Mouse (Mus musculus) stomach, embryonic 14.5 days (tissue): ENCODE results near the gene Sept9. TPM values are rescaled to one million over a fixed set of nuclear protein-coding genes. Genes with fewer than 3 reads are reported as not detected.

Experiments
- ATAC-seq: fragments of 200-750 bp; cut with Nextera tagmentation; 2 replicates; pipeline ENCODE4 v1.8.0; 2017; ENCODE audit warnings: low read depth, moderate TSS enrichment; ENCODE audit not compliant: insufficient number of reproducible peaks, insufficient read depth, low FRiP score
- H3K27ac ChIP-seq: fragments of 300-500 bp; sonication (generic); 2 replicates; pipeline ENCODE4 v1.5.1; 2014; ENCODE audit warnings: mild to moderate bottlenecking, low read length, moderate library complexity, mixed read lengths
- H3K27me3 ChIP-seq: fragments of 300-500 bp; sonication (generic); 2 replicates; pipeline ENCODE4 v1.6.1; 2014; ENCODE audit warnings: low read length, control low read depth, mixed read lengths; ENCODE audit not compliant: control insufficient read depth, insufficient read depth
- H3K36me3 ChIP-seq: fragments of 300-500 bp; sonication (generic); 2 replicates; pipeline ENCODE4 v1.6.1; 2014; ENCODE audit warnings: mild to moderate bottlenecking, control low read depth, low read length, moderate library complexity, mixed read lengths; ENCODE audit not compliant: control insufficient read depth, insufficient read depth
- H3K4me1 ChIP-seq: fragments of 300-500 bp; sonication (generic); 2 replicates; pipeline ENCODE4 v1.6.1; 2014; ENCODE audit warnings: low read length, control low read depth, mixed read lengths; ENCODE audit not compliant: control insufficient read depth, insufficient read depth
- H3K4me2 ChIP-seq: fragments of 300-500 bp; sonication (generic); replicated peaks from 2 replicates; pipeline ENCODE4 v1.6.1; 2014; ENCODE audit warnings: low read depth, low read length, control low read depth
- H3K4me3 ChIP-seq: fragments of 300-500 bp; sonication (generic); 2 replicates; pipeline ENCODE4 v1.5.1; 2014; ENCODE audit warnings: low read depth, low read length, control low read depth
- H3K9ac ChIP-seq: fragments of 300-500 bp; sonication (generic); replicated peaks from 2 replicates; pipeline ENCODE4 v1.6.1; 2014; ENCODE audit warnings: low read depth, mild to moderate bottlenecking, control low read depth, low read length, moderate library complexity, mixed read lengths
- H3K9me3 ChIP-seq: fragments of 300-500 bp; sonication (generic); 2 replicates; pipeline ENCODE4 v1.6.1; 2016; ENCODE audit warnings: low read depth, low read length, control low read depth; ENCODE audit not compliant: control insufficient read depth
- WGBS: fragments of 180-500 bp; shearing (Covaris S2); extraction: QIAGEN DNeasy Blood & Tissue Kit; methylation state at CpG from one replicate; pipeline ENCODE4 v1.1.7; 2014; 5-methylcytosine and 5-hydroxymethylcytosine counted together
- polyA plus RNA-seq: library from polyadenylated mRNA; unstranded; fragments of >200 nt; fragmentation: Nextera tagmentation; extraction: Ambion mirVana; gene quantifications from 2 replicates; pipeline ENCODE4 v1.2.1, GENCODE M21; 2014

Gene Sept9
- polyA plus RNA-seq, 1 experiment from 2014 or later, result 106 TPM

DNA sequence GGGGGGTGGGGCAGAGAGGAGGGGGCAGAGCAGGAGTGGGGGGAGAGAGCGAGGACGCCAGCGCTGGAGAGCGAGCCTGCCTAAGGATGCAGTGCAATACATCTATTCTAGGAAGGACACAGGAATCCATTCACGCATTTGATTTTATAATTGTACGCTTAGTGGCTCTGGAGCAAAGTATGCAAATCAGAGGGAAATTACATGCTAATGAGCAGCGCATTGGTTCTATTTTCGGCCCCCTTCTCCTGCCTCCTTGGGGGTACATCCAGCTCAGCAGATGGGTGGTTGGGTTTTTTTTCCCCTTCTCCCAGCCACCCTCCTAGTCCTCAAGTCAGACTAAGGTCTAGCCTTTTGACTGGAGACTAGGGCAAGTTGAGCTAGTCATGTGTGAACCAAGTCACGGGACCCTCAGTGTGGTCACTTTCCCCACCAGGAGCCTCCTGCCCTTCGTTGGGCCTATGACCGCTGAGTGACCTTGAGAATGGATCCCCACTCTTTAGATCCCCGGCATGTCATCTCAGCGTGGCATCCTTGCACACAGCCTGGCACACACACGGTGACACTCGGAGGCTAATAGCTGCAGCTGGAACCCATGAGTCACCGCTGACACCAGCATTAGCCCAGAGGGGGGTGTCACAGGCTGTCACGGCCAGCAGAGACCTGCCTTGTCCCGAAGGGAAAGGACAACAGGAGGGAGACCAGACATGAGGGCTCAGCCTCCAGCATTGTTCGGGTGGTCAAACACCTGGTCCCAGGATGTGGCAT is 29.5 kb upstream of the Sept9 start:
- 94% methylated on average over 19 of the region's 19 CpGs for WGBS
- Histone ChIP-seq H3K27me3 (no peaks in the 10 kb centered on the region), H3K4me3 (no peak overlapping the region), H3K27ac (no peak overlapping the region), H3K4me2 (no peak overlapping the region), H3K9ac (no peak overlapping the region), H3K9me3 (no peaks in the 10 kb centered on the region), H3K4me1 (peaks cover 9% of the 10 kb centered on the region), H3K36me3 (no peaks in the 10 kb centered on the region)
- ATAC-seq, result no peak

DNA sequence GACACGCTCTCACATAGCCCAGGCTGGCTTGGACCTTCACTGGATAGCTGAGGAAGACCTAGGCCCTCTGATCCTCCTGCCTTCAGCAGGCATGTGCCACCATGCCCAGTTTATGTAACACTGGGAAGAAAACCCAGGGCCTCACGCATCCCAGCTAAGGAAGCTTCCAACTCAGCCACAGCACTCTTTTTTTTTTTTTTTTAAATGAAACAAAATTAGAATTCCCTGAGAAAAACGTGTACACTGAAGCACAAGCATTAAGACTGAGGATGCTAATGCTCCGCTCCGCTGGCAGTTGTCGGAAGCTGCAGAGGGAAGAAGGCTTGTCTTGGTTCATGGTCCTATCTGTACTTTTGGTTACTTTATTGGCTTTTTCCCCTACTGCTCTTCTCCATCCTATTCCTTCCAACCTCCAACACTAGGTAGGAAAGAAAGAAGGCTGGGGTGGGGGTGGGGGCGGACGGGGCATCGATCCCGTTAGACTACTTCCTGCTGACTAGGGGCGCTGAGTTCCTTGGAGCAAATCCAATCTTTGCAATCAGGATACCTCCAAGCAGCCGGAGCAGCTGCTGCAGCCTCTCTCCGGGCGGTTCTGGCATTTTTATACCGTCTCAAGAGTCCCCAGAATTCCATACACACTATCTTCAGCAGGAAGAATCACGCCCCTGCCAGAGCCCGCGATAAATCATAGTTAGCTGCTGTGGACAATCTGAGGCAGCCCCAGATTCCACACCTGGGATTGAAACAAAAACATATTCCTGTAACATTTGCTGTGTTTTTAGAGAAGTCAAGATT is 25.2 kb upstream of the Sept9 start:
- Histone ChIP-seq H3K4me2 (peak overlapping the region; percentile 46), H3K9ac (0 out of 2 replicates have a peak overlapping the region, but pooled peaks have one; percentile 14), H3K9me3 (no peaks in the 10 kb centered on the region), H3K27me3 (no peaks in the 10 kb centered on the region), H3K4me1 (peaks cover 20% of the 10 kb centered on the region), H3K27ac (peak overlapping the region; percentile 80), H3K36me3 (no peaks in the 10 kb centered on the region), H3K4me3 (peak overlapping the region; percentile 23)
- ATAC-seq, result no peak
- 33% methylated on average over 18 of the region's 18 CpGs for WGBS

DNA sequence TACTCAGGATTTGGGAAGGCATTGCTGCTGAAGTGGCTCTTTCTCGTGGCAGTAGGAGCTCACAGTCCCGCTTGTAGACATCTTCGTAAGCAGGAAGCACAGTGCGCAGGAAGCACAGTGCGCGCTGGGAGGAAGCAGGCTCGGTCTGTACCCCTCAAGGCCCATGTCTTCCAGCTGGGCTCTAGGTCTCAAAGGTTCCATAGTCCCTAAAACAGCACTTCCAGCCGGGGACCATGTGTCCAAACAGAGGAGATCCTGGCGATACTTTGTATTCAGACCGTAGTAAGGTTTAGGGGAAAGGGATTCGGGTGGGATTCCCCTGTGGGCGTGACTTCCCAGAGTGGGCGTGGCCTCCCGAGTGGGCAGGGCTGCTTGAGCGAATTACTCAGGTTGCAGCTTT is 24.5 kb upstream of the Sept9 start:
- Histone ChIP-seq H3K9me3 (no peaks in the 10 kb centered on the region), H3K9ac (peak overlapping the region; percentile 14; the same call in 1 of the 2 replicates), H3K36me3 (no peaks in the 10 kb centered on the region), H3K4me1 (peaks cover 20% of the 10 kb centered on the region), H3K27ac (peak overlapping the region; percentile 80), H3K27me3 (no peaks in the 10 kb centered on the region), H3K4me3 (peak overlapping the region; percentile 23), H3K4me2 (peak overlapping the region; percentile 46)
- no peak for ATAC-seq
- 40% methylated on average over 15 of the region's 15 CpGs for WGBS

DNA sequence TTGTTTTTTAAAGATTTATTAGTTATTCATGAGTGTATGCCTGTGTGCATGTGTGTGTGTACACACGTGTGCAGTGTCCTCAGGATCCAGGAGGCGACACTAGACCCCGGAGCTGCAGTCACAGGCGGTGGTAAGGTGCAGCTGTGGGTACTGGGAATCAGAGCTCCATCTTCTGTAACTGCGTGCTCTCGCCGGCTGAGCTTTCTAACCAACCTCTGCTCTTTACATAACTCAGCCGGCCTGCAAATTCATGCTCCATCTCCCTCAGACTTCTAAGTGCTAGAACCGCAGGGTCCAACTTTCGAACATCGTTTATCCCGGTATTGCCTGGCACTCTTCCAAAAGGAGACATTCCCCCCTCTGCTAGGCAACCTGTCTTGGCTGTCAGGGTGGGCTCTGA is 24.0 kb upstream of the Sept9 start:
- Histone ChIP-seq H3K4me3 (no peak overlapping the region; the same call in 1 of the 2 replicates), H3K4me2 (peak overlapping the region; percentile 46; the same call in 1 of the 2 replicates), H3K27me3 (no peaks in the 10 kb centered on the region), H3K4me1 (peaks cover 20% of the 10 kb centered on the region), H3K9me3 (no peaks in the 10 kb centered on the region), H3K9ac (no peak overlapping the region), H3K36me3 (no peaks in the 10 kb centered on the region), H3K27ac (no peak overlapping the region)
- WGBS, result 66% methylated on average over 12 of the region's 12 CpGs
- no peak for ATAC-seq

DNA sequence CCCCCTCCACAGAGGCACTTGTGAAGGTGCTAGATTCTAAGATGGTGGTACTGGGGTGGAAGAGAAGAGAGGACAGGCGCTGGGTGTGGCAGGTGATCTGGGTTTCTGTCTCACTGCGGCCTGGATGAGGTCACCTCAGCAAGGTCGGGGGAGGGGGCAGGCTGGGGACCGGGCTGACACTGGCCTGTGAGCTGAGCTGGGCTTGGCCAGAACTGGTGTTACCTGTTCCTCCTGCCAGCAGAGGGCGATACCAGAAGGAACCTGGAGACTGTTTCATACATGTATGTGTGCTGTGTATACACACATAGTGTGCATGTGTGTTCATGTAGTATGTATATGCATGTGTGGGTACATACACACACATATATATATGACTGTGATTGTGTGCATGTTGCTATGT is 23.2 kb upstream of the Sept9 start:
- 39% methylated on average over 5 of the region's 5 CpGs for WGBS
- Histone ChIP-seq H3K4me2 (no peak overlapping the region), H3K4me3 (no peak overlapping the region), H3K4me1 (peaks cover 20% of the 10 kb centered on the region), H3K27ac (no peak overlapping the region), H3K9ac (no peak overlapping the region), H3K27me3 (no peaks in the 10 kb centered on the region), H3K36me3 (no peaks in the 10 kb centered on the region), H3K9me3 (peaks cover 1% of the 10 kb centered on the region; the same call in 1 of the 2 replicates)
- no peak for ATAC-seq

DNA sequence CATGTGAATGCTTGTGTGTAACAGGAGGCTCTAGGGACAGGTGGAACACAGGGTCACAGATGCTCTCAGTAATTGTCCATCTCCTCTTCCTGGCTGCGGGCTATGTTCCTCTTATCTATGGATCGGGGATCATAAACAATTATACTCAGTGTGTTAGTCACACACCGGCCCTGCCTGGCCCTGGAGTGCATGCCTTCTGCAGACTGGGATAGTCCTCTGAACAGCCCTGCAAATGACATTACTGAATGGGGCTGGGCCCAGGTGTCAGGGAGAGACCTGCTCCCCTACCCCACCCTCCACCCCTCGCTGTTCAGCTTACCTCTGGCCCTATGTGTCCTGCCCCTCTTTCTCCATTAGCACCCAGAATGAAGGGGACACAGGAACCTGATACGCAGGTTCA is 22.6 kb upstream of the Sept9 start:
- H3K36me3 ChIP-seq, result no peaks in the 10 kb centered on the region
- H3K9me3 ChIP-seq, result peaks cover 7% of the 10 kb centered on the region; the same call in 1 of the 2 replicates
- H3K27ac ChIP-seq, result no peak overlapping the region
- H3K4me3 ChIP-seq, result no peak overlapping the region
- WGBS, result 65% methylated on average over 5 of the region's 5 CpGs
- H3K27me3 ChIP-seq, result no peaks in the 10 kb centered on the region
- no peak overlapping the region for H3K9ac ChIP-seq
- ATAC-seq, result no peak
- H3K4me1 ChIP-seq, result peaks cover 20% of the 10 kb centered on the region
- H3K4me2 ChIP-seq, result no peak overlapping the region

DNA sequence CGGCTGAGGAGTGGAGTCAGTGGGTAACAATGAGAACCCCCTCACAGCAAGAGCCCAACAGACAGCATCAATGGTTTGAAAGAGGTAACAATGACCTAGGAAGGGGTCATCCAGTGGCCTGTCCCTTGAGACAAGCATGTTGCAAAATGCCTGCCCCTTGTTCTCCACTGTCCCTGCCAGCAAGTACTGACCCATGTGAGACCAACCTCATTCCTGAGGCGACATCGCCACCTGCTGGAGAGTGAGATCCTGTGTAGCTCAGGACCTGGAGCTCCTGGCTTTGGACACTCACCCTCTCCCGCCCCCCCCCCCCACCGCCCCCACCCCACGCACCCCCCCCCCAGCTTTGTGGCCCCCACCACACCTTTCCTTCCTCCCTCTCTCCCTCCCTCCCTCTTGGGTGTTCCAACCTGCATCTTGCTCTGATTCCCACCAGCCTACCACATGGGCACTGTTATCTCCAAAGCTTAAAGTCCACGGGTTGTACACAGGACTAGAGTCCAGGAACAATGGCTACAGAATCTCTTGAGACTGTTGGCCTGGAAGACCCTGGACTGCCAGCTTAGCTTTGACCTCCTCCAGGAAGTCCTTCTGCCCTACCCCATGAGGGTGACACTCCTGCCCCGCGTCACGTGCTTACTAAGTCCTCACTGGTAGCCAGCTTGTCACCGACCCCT is 22.0 kb upstream of the Sept9 start:
- peaks cover 20% of the 10 kb centered on the region for H3K4me1 ChIP-seq
- 61% methylated on average over 8 of the region's 11 CpGs for WGBS
- H3K9ac ChIP-seq, result no peak overlapping the region
- no peaks in the 10 kb centered on the region for H3K36me3 ChIP-seq
- no peaks in the 10 kb centered on the region for H3K27me3 ChIP-seq
- peaks cover 12% of the 10 kb centered on the region; the same call in 1 of the 2 replicates for H3K9me3 ChIP-seq
- no peak overlapping the region for H3K4me2 ChIP-seq
- H3K27ac ChIP-seq, result no peak overlapping the region
- no peak for ATAC-seq
- no peak overlapping the region for H3K4me3 ChIP-seq

DNA sequence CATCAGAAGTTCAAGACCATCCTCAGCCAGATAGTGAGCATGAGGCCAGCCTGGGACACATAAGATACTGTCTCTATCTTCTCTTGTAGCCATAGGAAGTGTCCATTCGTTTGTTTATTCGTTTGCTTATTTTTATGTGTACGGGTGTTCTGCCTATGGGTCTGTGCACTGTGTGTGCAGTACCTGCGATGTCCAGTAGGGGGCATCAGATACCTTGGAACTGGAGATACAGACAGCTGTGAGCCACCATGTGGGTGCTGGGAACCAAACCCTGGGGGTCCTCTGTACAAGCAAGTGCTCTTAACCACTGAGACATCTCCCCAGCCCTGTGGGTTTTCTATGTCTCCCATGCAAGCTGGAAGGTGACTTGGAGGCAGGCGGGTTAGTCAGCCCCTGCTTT is 19.6 kb upstream of the Sept9 start:
- Histone ChIP-seq H3K4me2 (no peak overlapping the region), H3K27ac (no peak overlapping the region), H3K4me3 (no peak overlapping the region), H3K4me1 (peaks cover 16% of the 10 kb centered on the region), H3K27me3 (no peaks in the 10 kb centered on the region), H3K36me3 (no peaks in the 10 kb centered on the region), H3K9ac (no peak overlapping the region), H3K9me3 (peaks cover 13% of the 10 kb centered on the region; the same call in 1 of the 2 replicates)
- 84% methylated on average over 5 of the region's 5 CpGs for WGBS
- no peak for ATAC-seq
